Mouse (Mus musculus): ENCODE measurements around the gene Tcp10c.
"Not testable (repeated sequence)": the region's sequence is repeated elsewhere in the genome, so short reads cannot be mapped to it uniquely, and the experiment has no call there.

DNA sequence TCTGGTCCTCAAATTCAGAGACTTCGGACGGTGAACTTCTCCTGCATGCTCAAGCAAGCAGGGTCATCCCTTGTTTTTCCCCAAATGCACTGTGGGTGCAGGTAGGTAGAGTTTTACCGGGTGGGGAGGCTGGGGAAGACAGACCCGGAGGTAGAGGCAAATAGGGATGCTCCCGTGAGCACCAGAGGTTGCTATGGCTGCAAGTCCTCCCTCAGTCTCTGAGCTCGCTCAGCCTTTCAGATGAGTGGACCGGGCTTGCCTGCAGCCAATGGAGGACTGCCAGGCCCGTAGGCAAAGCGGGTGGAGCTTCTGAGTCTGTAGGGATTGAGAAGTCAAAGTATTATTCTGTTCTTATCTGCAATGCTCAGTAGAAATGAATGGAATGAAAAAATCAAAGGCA lies 9.8 kb downstream of the Tcp10c start:
- TF ChIP-seq CTCF (IDR thresholded peaks at IDR 0.05; ENCODE audit: extremely low read depth, insufficient read length, insufficient replicate concordance, low read depth, low read length); POLR2A (IDR thresholded peaks at IDR 0.05; ENCODE audit: low read depth, low read length): not testable (repeated sequence)

Measured in small intestine, adult 2 months (tissue).